Mouse (Mus musculus) gastrocnemius, adult 18-20 months (tissue): ENCODE measurements around the gene Uhrf1bp1. TPM values are rescaled to one million over a fixed set of nuclear protein-coding genes. Genes with fewer than 3 reads are reported as not detected.

Experiments used
- DNase-seq: peaks from one replicate; pipeline ENCODE4 v3.0.0; 2021; ENCODE audit warnings: low spot score
- total RNA-seq, 2 experiments: library from RNA; stranded (reverse); gene quantifications; 2 replicates each; pipeline ENCODE4 v1.2.3; 2021

The Uhrf1bp1 gene
- total RNA-seq, 2 experiments from 2014 or later = 23.7 to 26.1 TPM

- DNase-seq = no peak
These were observed 53.6 kb downstream of the Uhrf1bp1 start, which contains the start of gene Taf11 for GRCm38 (mm10) chr17:27909622-27910500. TSS of gene Taf11 (minus strand) at chr17:27909844.

- no peak for DNase-seq
These were observed 55.1 kb downstream of the Uhrf1bp1 start for GRCm38 (mm10) chr17:27911371-27911770.

- no peak for DNase-seq
These were observed 58.5 kb downstream of the Uhrf1bp1 start for GRCm38 (mm10) chr17:27914742-27915141.

GRCm38 (mm10) chr17:27916366-27916765 is 60.1 kb downstream of the Uhrf1bp1 start:
- DNase-seq = no peak

- no peak for DNase-seq
These were observed 64.4 kb downstream of the Uhrf1bp1 start for GRCm38 (mm10) chr17:27920676-27921075.

GRCm38 (mm10) chr17:27922174-27922712 is 66.0 kb downstream of the Uhrf1bp1 start:
- DNase-seq = no peak

- no peak for DNase-seq
These were observed 68.8 kb downstream of the Uhrf1bp1 start for GRCm38 (mm10) chr17:27925054-27925453.

- DNase-seq = no peak
These were observed 69.3 kb downstream of the Uhrf1bp1 start for GRCm38 (mm10) chr17:27925504-27925903.

- no peak for DNase-seq
These were observed 74.0 kb downstream of the Uhrf1bp1 start for GRCm38 (mm10) chr17:27930291-27930690.

- no peak for DNase-seq
These were observed 75.6 kb downstream of the Uhrf1bp1 start for GRCm38 (mm10) chr17:27931826-27932225.

- no peak for DNase-seq
These were observed 78.1 kb downstream of the Uhrf1bp1 start for GRCm38 (mm10) chr17:27934136-27934910.

GRCm38 (mm10) chr17:27935091-27935490 is 78.8 kb downstream of the Uhrf1bp1 start:
- no peak for DNase-seq

GRCm38 (mm10) chr17:27937054-27937615 is 80.9 kb downstream of the Uhrf1bp1 start:
- DNase-seq = no peak

- DNase-seq = no peak
These were observed 82.0 kb downstream of the Uhrf1bp1 start for GRCm38 (mm10) chr17:27938121-27938754.

- DNase-seq = no peak
These were observed 82.8 kb downstream of the Uhrf1bp1 start for GRCm38 (mm10) chr17:27939028-27939427.

- DNase-seq = no peak
These were observed 84.1 kb downstream of the Uhrf1bp1 start for GRCm38 (mm10) chr17:27940352-27940751.

GRCm38 (mm10) chr17:27941178-27941577 is 84.9 kb downstream of the Uhrf1bp1 start:
- DNase-seq = no peak

- DNase-seq = no peak
These were observed 85.5 kb downstream of the Uhrf1bp1 start for GRCm38 (mm10) chr17:27941698-27942097.

- no peak for DNase-seq
These were observed 85.9 kb downstream of the Uhrf1bp1 start for GRCm38 (mm10) chr17:27942131-27942530.

GRCm38 (mm10) chr17:27945546-27946216 is 89.4 kb downstream of the Uhrf1bp1 start:
- no peak for DNase-seq

GRCm38 (mm10) chr17:27946371-27946770 is 90.1 kb downstream of the Uhrf1bp1 start:
- DNase-seq = no peak
